Mouse (Mus musculus): Measurements from ENCODE around the gene Mfsd4b1.
"Not testable (repeated sequence)": the region's sequence is repeated elsewhere in the genome, so short reads cannot be mapped to it uniquely, and the experiment has no call there.

Mfsd4b1 gene

GRCm38 (mm10) chr10:40034956-40035355 is 9.9 kb upstream of the Mfsd4b1 start:
- DNase-seq (ENCODE audit: low read depth): no peak

GRCm38 (mm10) chr10:40032897-40033296 is 7.8 kb upstream of the Mfsd4b1 start:
- DNase-seq (ENCODE audit: low read depth): peak; percentile 30

GRCm38 (mm10) chr10:40030716-40031115 is 5.6 kb upstream of the Mfsd4b1 start:
- DNase-seq (ENCODE audit: low read depth): no peak

- DNase-seq (ENCODE audit: low read depth): no peak
Measured at GRCm38 (mm10) chr10:40029610-40030009, 4.5 kb upstream of the Mfsd4b1 start.

GRCm38 (mm10) chr10:40028091-40028490 is 3.0 kb upstream of the Mfsd4b1 start:
- no peak for DNase-seq (ENCODE audit: low read depth)

- DNase-seq (ENCODE audit: low read depth): no peak
Measured at GRCm38 (mm10) chr10:40026546-40026945, 1.5 kb upstream of the Mfsd4b1 start.

GRCm38 (mm10) chr10:40025560-40025959 is 492 bp upstream of the Mfsd4b1 start:
- DNase-seq (ENCODE audit: low read depth): no peak

- peak; percentile 54 for DNase-seq (ENCODE audit: low read depth)
Measured at GRCm38 (mm10) chr10:40020401-40020800, 4.7 kb downstream of the Mfsd4b1 start.

- no peak for DNase-seq (ENCODE audit: low read depth)
Measured at GRCm38 (mm10) chr10:40019492-40019891, 5.6 kb downstream of the Mfsd4b1 start.

GRCm38 (mm10) chr10:40018261-40018860 is 6.7 kb downstream of the Mfsd4b1 start:
- peak; percentile 18 for DNase-seq (ENCODE audit: low read depth)

GRCm38 (mm10) chr10:40009591-40009990 is 15.5 kb downstream of the Mfsd4b1 start:
- no peak for DNase-seq (ENCODE audit: low read depth)

- DNase-seq (ENCODE audit: low read depth): not testable (repeated sequence)
Measured at GRCm38 (mm10) chr10:40008847-40009246, 16.2 kb downstream of the Mfsd4b1 start.

- no peak for DNase-seq (ENCODE audit: low read depth)
Measured at GRCm38 (mm10) chr10:40007953-40008352, 17.1 kb downstream of the Mfsd4b1 start.

- DNase-seq (ENCODE audit: low read depth): no peak
Measured at GRCm38 (mm10) chr10:40006963-40007362, 18.1 kb downstream of the Mfsd4b1 start.

- DNase-seq (ENCODE audit: low read depth): no peak
Measured at GRCm38 (mm10) chr10:40000746-40001145, 24.3 kb downstream of the Mfsd4b1 start.

- DNase-seq (ENCODE audit: low read depth): no peak
Measured at GRCm38 (mm10) chr10:39991155-39991554, 33.9 kb downstream of the Mfsd4b1 start.

- DNase-seq (ENCODE audit: low read depth): no peak
Measured at GRCm38 (mm10) chr10:39986466-39986865, 38.6 kb downstream of the Mfsd4b1 start, which contains the start of gene Mfsd4b5. TSS of gene Mfsd4b5 (minus strand) at chr10:39986646.

GRCm38 (mm10) chr10:39982604-39983003 is 42.5 kb downstream of the Mfsd4b1 start:
- peak; percentile 9 for DNase-seq (ENCODE audit: low read depth)

GRCm38 (mm10) chr10:39978231-39978630 is 46.8 kb downstream of the Mfsd4b1 start:
- no peak for DNase-seq (ENCODE audit: low read depth)

- DNase-seq (ENCODE audit: low read depth): no peak
Measured at GRCm38 (mm10) chr10:39977346-39977745, 47.7 kb downstream of the Mfsd4b1 start.

- no peak for DNase-seq (ENCODE audit: low read depth)
Measured at GRCm38 (mm10) chr10:39975771-39976170, 49.3 kb downstream of the Mfsd4b1 start.

GRCm38 (mm10) chr10:39974982-39975381 is 50.1 kb downstream of the Mfsd4b1 start:
- DNase-seq (ENCODE audit: low read depth): no peak

- peak; percentile 73 for DNase-seq (ENCODE audit: low read depth)
Measured at GRCm38 (mm10) chr10:39967512-39967911, 57.6 kb downstream of the Mfsd4b1 start.

GRCm38 (mm10) chr10:39961906-39962305 is 63.2 kb downstream of the Mfsd4b1 start:
- no peak for DNase-seq (ENCODE audit: low read depth)
